Mouse (Mus musculus) large intestine, adult 2 months (tissue): Measurements from ENCODE around the gene Vps37d. TPM values are rescaled to one million over a fixed set of nuclear protein-coding genes. Genes with fewer than 3 reads are reported as not detected.
"Not testable (repeated sequence)": the region's sequence is repeated elsewhere in the genome, so short reads cannot be mapped to it uniquely, and the experiment has no call there.

Experiments used
- DNase-seq: peaks from one replicate; pipeline ENCODE4 v3.0.0-alpha.2; 2012; ENCODE audit warnings: low read depth, low spot score
- WGBS: fragments of 180-500 bp; shearing (Covaris S2); methylation state at CpG from one replicate; pipeline ENCODE4 v1.1.7; 2018; 5-methylcytosine and 5-hydroxymethylcytosine counted together
- polyA plus RNA-seq: library from polyadenylated mRNA; depleted of rRNA; stranded (reverse); fragments of >200 nt; gene quantifications from 2 replicates; pipeline ENCODE4 v1.2.3, GENCODE M21; 2012

Vps37d gene
- polyA plus RNA-seq, 1 experiment: 3.0 TPM

DNA sequence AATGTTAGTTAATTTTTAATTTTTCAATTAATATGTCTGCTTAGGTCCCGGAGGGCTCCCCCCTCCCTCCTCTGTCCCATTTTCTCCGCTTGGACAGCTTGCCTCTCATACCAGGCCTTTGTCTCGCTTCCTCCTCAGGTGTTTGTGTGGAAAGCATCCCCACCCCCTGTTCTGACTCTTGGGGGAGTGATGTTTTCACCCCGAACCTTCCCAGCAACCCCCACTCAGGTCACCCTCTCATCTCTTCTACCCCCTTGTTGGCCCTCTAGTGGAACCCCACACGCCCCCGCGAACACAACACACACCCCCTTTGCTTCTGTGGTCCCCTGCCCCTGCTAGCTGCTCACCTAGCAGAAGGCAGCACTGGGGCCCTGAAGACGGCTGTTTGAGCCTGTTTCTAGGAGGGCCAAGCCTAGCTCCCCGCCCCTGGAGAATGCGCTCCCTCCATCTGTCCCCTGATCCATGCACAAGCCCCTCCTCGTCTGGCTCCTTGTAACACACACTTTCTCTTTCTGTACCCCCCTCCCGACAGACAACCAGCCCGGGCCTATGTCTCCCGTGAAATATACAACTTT is 1.0 kb downstream of the Vps37d start:
- DNase-seq: no peak
- WGBS: 28% methylated on average over 14 of the region's 14 CpGs

DNA sequence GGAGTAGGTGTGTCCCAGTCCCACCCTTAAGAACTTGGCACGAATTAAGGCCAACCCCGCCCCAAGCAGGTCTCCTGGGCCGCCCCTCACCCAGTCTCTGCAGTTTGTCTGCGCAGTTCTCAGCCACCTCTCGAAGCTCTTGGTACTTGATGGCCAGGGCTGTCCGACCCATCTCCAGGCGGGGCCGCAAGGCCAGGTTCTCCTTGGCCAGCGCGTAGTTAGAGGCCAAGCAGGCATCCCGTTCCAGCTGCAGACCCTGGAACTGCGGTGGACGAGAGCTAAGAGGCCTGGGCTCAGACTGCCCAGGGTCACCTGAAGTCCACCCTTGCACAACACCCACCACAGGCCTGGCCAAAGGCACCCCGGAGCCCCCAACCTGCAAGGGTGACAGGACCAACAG is 1.7 kb downstream of the Vps37d start:
- 74% methylated on average over 14 of the region's 14 CpGs for WGBS
- DNase-seq: no peak

DNA sequence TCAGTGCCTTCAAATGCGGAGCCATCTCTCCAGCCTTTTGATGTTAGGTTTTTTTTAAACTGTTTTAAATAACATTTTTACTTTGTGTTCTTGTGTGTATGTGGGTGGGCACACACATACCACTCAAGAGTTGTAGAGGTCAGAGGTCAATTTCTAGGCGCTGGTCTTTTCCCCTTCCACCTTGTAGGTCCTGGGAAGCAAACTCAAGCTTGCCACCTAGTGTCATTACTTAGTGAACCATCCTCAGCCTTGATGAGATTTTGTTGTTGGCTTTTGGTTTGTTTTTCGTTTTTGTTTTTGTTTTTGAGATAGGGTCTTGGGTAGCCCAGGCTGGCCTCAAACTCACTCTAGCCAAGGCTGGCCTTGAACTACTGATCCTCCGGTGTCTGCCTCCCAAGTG is 2.4 kb downstream of the Vps37d start:
- DNase-seq: no peak
- 71% methylated on average over 4 of the region's 4 CpGs for WGBS

DNA sequence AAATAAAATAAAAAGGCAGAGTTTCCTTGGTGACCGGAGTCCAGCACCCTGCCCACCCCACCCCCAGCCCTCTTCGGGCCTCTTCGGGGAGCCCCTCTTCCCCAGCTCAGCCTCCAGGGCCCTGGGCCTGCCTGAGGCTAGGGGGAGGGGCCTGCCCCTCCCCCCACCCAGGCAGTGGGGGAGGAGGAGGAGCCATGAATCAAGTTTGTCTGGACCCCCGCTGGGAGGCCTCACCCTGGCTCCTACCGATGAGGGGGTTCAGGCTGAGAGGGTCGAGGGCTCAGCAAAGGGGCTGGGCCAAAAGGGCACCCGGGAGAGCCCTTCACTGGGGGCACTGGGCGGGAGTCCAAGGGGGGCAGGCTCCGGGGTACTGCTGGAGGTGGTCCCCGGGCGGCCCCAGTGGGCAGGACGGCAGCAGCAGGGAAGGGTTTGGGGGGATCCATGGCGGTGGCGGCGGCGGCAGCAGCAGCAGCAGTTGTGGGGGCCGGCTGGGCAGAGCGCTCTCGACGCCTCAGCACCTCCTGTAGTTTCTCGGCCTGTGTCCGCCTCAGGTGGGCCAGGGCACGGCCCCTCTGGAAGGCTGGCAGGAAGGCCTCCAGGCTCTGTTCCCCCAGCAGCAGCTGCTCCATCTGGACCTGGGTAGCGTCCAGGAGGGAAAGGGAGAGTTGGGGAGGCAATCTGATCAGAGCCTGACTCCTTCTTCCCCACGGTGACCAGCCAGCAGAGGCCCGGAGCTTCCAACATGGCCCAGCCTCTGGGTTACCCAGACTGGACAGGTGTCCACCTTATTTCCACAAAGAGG is 4.5 kb downstream of the Vps37d start:
- WGBS: 65% methylated on average over 26 of the region's 26 CpGs
- DNase-seq: no peak

DNA sequence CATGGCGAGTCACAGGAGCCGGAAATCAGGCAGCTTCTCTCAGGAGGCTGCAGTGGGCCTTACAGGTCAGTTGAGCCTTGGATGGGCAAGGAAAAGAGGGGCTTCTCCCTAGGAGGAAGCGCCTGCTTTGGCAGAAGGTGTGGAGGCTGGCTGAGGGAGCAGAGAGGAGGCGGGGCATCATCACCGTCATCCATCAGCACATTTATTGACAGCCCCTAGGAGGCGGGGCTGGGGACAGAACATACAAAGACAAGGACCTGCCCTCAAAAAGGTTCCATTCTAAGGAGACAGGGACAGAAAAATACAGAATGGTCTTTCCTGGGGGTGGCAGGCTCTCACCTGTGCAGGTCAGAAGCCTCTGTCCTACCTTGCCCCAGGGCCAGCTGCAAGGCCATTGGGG is 5.3 kb downstream of the Vps37d start:
- WGBS: 80% methylated on average over 6 of the region's 6 CpGs

DNA sequence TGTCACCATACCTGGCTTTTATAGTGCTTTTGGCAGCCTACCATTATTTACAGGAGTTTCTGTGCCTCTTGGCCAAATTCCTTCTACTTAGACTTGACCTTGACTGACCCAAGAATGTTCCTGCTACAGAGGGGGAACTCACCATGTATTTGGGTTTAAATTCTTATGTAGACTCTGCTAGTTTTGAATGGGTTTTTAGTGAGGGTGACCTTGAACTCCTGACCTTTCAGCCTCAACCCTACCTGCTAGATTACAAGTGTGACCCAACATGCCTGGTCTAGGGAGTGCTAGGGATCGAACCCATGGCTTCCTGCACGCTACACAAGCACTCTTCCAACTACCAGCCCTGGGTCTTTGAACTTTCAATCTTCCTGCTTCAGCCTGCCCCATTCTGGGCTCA is 6.0 kb downstream of the Vps37d start:
- WGBS: 95% methylated on average over 2 of the region's 2 CpGs
- no peak for DNase-seq

More for the DNA sequence above, 5.3 kb downstream of the Vps37d start:
- DNase-seq: no peak

DNA sequence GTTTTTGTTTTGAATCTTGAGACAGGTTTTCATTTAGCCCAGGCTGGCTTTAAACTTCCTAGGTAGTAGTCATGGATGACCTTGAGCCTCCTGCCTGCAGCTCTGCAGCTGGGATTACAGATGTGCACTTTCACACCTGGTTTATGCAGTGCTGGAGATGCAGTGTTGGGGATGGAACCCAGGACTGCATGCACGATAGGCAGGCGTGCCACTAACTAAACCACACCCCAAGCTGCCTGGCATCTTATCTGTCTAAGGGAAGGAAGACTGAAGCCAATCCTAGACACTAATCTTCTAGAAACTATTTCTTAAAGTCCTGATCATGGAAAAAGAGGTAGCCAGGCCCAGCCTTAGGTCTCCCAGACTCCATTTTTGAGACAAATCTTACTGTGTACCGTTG is 7.6 kb downstream of the Vps37d start:
- 76% methylated on average over 3 of the region's 3 CpGs for WGBS
- DNase-seq: no peak

DNA sequence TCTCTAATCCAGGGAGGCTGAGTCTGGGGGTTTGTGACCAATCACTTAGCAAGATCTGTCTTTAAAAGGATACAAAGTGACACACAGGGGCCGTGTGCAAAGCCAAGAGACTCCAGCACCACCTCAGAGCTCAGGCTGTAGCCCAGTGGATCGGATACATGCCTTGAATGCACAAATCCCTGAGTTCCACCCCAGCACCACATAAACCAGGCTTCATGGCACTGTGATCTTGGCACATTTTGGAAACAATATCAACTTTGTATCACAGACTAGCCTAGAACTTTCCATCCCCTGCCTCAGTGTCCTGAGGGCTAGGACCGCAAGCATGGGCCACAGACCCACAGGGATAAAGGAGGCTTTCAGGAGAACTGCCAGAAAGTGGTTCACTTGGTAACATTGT is 12.1 kb downstream of the Vps37d start:
- no peak for DNase-seq
- WGBS: 94% methylated on average over 3 of the region's 3 CpGs

DNA sequence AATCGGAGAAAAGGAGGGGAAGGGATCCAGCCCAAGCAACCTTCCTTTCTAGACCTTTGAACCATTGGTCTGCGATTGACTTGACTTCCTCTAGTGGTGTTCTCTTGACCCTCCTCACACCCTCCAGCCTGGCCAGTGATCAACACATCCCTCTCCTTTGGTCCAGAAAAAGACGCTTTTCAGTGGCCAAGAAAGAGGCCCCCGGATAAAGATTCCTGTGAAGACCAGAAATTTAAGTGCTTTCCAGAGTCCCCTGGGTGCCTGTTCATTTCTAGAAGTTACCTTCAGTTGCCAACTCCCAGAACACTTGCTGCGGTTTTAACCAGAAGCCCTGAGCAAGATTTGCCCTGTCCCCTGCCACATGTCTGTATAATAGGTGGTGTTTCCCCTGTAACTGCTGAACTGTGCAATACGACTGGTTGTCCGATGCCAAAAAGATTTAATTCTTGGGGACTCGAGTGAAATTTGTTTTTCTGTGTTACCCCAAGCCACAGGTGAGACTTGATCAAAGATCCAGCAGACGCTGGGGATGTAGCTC is 13.1 kb downstream of the Vps37d start, which contains the start of gene Bud23:
Gene Bud23 (minus strand): TSS at position 51 of the 538 bp plus-strand sequence.
- DNase-seq: not testable (repeated sequence)
- WGBS: 59% methylated on average over 9 of the region's 9 CpGs

DNA sequence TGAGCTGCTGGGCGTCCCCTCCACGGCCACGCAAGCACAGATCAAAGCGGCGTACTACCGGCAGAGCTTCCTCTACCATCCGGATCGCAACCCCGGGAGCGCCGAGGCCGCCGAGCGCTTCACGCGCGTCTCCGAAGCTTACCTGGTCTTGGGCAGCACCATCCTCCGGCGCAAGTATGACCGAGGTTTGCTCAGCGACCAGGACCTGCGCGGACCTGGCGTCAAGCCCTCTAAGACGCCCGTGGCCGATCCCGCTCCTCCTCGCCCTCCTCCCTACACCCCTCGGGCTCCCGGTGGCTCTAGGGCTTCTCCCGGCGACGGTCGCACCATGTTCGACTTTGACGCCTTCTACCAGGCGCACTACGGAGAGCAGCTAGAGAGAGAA is 13.7 kb downstream of the Vps37d start:
- no peak for DNase-seq
- under 1% methylated on average over 40 of the region's 40 CpGs for WGBS

DNA sequence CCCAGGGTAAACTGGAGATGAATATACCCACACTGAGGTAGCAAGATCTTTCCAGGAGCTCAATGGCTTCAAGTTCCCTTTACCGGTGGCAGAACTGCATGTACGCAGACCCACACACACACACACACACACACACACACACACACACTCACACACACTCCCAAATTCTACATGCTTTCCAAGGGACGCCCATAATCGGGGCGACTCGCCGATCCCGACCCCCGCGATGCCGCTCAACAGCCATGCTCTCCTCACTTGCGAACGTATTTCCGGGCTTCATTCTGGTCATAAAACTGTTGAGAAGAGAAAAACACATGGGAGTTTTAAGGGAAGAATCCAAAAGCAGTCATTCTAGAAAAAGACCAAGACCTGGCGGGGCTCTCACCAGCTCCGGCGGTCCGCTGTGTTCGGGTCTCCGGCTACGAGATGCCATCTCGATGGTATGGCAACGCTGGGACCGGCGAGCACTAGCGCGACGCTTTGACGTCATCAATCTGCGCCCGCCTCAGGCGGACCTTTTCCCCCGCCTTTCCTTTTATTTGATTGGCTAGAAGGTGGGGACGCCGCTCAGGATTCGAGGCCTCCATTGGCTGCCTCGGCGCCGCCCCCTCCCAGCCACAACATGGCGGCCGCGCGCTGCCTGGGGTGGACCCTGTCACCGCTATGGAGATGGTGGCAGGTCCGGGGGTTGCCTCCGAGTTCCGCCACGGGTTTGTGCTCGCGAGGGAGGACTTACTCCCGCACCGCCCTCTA is 14.3 kb downstream of the Vps37d start, which contains the start of gene Dnajc30:
Gene Dnajc30 (plus strand): TSS at position 574 of the 753 bp plus-strand sequence.
- WGBS: under 1% methylated on average over 52 of the region's 52 CpGs
- peak; percentile 81 for DNase-seq

DNA sequence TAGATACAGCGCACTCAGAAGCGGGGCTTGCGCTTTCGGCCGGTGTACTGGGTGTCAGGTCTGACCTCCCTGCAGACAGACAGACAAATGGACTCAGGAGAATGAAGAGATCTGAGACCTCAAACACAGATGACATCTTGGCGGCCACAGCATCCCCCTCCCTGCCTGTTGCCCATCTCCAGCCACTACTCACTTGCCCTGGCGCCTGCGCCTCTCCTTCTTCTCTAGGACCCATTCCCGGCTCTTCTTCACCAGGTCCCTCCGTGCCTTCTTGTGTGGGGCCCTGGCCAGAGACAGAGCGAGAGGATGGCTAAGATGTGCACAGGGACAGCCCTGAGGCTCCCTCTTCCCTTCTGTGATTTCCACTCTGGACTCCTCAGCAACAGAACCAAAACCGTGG is 24.7 kb downstream of the Vps37d start:
- 94% methylated on average over 12 of the region's 12 CpGs for WGBS
- DNase-seq: no peak

DNA sequence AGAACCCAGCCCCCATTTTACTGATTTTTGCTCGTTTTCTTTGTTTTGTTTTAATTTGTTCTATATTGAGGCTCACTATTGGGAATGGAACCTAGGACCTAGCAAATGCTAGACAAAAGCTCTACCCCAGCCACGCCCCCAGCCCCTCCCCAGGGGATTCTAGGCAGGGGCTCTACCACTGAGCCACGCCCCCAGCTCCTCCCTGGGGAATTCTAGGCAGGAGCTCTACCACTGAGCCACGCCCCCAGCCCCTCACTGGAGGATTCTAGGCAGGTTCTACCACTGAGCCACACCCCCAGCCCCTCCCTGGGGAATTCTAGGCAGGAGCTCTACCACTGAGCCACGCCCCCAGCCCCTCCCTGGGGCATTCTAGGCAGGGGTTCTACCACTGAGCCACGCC is 28.8 kb downstream of the Vps37d start:
- 92% methylated on average over 6 of the region's 6 CpGs for WGBS
- not testable (repeated sequence) for DNase-seq

DNA sequence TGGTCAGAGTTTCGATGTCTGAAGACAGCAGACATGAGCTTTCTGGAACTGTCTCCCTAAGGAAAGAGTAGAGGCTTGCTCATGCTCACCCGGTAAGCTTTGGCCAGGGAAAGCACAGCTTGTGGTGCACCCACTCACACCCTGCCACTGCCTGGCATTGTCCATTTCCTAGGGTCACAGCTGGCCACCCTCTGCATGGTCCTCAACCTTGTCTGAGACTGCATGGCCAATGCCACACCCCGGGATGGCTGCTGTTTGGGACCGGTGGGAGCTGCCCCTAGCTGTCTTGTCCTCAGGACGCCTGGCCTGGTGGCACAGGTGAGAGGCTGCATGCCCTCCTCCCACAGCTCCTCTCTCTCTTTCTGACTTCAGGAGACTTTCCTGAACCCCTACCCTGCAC is 29.5 kb downstream of the Vps37d start:
- 92% methylated on average over 5 of the region's 5 CpGs for WGBS
- DNase-seq: no peak

DNA sequence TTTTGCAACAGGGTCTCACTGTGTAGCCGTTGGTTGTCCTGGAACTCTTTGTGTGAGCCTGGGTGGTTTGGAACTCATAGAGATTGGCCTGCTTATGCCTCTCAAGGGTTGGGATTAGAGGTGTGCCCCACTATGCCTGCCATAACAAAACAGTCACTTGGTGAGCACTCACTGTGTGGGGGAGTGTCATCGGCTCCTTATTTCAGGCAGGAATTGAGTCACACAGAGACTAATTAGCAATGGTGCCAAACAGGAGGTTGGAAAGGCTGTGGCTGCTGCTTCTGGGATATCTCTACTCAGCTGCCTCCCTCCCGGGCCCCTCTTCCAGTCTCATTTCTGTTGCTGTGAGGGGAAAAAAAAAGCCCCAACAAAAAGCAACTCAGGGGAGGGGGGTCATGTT is 33.5 kb downstream of the Vps37d start:
- DNase-seq: no peak
- WGBS: 94% methylated on average over 3 of the region's 3 CpGs

DNA sequence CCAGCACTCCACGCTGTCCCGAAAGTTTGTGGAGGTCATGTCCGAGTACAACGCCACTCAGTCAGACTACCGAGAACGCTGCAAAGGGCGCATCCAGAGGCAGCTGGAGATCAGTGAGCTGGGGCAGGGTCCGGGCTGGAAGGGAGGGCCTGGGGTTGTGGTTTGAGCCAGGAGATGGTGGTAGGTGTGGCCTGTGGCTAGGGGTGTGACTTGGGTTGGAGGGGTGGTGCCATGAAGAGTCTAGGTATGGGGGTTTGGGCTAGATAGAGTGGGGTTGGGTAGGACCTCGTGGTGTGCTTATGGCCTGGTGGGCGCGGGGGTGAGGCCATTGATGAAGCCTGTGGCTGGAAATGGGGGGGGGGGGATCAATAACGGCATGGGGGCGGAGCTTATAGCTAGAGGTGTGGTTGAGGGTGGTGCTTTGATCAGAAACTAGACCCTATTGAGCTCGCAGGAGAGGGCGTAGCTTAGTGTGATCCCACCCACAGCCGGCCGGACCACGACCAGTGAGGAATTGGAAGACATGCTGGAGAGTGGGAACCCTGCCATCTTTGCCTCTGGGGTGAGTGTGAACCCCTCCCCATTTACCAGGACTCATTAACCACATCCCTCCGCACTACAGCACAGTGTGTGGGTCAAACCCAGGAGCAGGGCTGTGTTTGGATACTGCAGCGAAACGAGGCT is 35.8 kb downstream of the Vps37d start:
- DNase-seq: no peak

DNA sequence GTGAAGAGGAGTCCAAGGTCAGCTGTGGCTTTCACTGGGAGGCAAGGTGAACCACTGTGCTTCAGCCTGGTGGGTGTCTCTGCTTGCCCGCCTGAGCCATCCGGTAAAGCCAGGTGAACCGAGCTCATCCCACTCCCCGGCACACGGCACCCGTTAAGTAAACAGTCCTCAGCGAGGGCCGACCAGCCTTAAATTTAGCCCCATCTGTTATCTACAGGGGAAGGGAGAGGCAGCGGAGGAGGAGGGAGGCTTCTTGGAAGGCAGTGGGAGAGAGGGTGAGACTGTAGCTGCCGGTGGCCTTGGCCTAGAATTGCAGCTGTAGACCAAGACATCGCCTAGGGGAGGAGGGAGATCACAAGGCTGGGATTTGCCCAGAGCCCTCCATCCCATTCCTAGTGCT is 37.3 kb downstream of the Vps37d start:
- WGBS: 54% methylated on average over 11 of the region's 11 CpGs
- no peak for DNase-seq

More for the DNA sequence above, 35.8 kb downstream of the Vps37d start:
- 71% methylated on average over 21 of the region's 21 CpGs for WGBS

DNA sequence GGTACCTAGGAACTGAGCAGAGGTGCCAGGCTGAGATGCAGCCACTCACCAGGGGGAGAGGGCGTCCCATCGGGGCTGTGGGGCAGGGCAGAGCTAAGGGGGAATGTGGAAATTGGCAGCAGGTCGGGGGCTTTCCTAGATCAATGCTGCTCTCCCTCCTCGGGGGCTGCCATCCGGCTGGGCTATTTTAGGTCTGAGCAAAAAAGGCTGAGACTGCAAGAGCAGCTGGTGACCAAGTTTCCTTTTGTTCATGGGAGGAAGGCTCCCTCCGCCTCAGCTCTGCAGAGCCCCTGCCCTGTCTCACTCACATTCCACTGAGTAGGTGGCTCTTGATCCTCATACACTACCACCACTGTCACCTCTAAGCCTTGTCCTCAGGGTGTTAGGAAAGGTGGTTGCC is 38.0 kb downstream of the Vps37d start:
- 58% methylated on average over 6 of the region's 6 CpGs for WGBS
- no peak for DNase-seq

DNA sequence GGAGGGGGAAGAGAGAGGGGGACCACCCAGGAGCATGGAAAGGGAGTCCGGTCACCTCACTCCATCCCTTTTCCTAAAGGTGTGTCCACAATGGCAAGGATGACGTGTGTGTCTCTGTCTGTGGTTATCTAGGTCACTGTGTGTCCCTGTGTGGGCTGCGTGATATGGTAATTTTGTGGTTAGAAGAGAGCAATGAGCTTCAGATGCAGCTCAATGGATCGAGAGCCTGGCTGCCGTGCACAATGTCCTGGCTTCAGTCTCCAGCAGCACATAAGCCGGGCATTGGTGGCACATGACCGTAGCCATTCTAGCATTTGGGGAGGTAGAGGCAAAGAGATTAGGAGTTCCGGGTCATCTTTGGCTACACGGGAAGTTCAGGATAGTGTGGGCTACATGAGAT is 38.5 kb downstream of the Vps37d start:
- 89% methylated on average over 9 of the region's 9 CpGs for WGBS
- no peak for DNase-seq

DNA sequence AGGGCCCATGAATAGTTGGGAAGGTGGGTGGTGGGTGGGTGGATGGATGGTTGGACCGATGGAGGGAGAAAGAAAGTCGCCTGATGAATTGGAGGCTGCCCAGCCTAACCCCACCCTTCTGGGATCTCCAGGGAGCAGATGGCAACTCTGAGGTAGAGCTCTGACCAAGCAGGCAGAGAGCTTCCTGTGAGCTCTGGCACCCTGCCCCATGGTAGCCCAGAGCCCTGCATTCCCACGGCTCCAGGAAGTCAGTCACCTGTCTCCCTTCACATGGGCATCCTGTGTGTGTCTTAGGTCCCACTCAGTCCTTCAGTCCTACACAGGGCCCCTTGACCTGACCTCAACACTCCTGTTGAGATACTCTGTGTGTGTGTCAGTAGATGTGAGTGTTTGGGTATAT is 40.1 kb downstream of the Vps37d start:
- 58% methylated on average over 3 of the region's 3 CpGs for WGBS
- DNase-seq: no peak
